Mouse (Mus musculus): ENCODE data around the gene Zfp91.

DNA sequence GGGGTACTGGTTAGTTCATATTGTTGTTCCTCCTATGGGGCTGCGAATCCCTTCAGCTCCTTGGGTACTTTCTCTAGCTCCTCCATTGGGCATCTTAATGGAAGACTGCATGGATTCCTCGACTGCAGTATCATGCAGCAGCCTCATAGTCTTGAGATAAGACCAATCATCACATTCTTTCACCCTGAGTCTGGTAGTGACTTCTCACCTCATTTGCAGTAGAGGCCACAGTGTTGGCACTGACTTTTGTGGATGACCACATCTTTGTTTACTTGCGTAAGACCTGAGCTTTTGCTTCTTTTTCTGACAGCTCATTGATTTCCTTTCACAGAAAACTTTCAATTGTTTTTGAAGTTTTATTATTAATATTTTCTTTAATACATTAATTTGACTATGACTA is 9.8 kb upstream of the Zfp91 start:
- TF ChIP-seq GATA1 (IDR thresholded peaks at IDR 0.05; ENCODE audit: borderline replicate concordance, low read length), result no peak
- no peak for TF ChIP-seq FLI1 (IDR thresholded peaks at IDR 0.05; ENCODE audit: low read length)

Data from megakaryocyte, embryonic 14.5 days (primary cell).